Mouse (Mus musculus): ENCODE results near the gene Nlrp6.

- TF ChIP-seq CTCF (IDR thresholded peaks at IDR 0.05; ENCODE audit: low read depth) (no peak), EP300 (IDR thresholded peaks at IDR 0.05; ENCODE audit: low read depth) (no peak)
Measured at GRCm38 (mm10) chr7:140946980-140947379, 26.3 kb downstream of the Nlrp6 start.

Data from liver, embryonic 14.5 days (tissue).